Mouse (Mus musculus) ES-CJ7 (cell line): Measurements from ENCODE around the gene Spats2.
"Not testable (repeated sequence)": the region's sequence is repeated elsewhere in the genome, so short reads cannot be mapped to it uniquely, and the experiment has no call there.

Experiments
- DNase-seq: peaks from one replicate; pipeline ENCODE4 v3.0.0; 2011; ENCODE audit warnings: low read depth, low spot score

The Spats2 gene

DNA sequence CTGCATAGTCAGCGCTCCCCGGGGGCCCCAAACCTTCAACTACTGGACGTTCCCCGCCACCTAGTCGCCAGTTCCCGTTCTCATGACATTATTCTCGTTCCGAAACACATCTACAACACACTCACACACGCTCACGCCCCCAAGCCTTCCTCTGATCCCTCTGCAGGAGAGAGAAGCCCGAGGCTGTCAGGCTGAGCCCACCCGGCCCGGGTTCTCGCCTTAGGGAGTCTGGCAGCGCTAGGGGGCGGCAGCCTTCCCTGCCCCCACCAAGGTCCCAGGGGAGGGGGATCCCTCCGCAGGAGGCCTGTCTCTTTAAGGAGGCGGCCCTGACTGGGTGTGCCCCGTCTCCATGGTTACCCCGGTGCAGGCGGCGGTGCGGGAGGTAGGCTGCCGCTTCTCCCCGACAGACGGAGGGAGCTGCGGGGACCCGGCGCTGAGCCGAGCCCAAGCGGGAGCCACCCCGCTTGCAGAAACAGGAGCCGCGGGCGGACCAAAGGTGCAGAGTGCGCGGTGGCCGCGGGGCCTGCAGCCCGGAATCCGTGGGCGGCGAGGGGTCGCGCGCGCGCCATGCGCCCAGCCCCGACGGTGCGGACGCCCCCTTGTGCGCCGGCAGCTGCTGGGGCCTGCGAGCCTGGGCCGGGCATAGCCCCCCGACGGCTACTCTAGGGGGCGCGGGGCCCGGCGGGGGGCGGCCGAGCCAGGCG is 98.6 kb downstream of the Spats2 start, which contains the start of gene Kcnh3:
TSS of gene Kcnh3 (plus strand) at position 654 of the 704 bp plus-strand sequence.
- DNase-seq, result peak; percentile 70

DNA sequence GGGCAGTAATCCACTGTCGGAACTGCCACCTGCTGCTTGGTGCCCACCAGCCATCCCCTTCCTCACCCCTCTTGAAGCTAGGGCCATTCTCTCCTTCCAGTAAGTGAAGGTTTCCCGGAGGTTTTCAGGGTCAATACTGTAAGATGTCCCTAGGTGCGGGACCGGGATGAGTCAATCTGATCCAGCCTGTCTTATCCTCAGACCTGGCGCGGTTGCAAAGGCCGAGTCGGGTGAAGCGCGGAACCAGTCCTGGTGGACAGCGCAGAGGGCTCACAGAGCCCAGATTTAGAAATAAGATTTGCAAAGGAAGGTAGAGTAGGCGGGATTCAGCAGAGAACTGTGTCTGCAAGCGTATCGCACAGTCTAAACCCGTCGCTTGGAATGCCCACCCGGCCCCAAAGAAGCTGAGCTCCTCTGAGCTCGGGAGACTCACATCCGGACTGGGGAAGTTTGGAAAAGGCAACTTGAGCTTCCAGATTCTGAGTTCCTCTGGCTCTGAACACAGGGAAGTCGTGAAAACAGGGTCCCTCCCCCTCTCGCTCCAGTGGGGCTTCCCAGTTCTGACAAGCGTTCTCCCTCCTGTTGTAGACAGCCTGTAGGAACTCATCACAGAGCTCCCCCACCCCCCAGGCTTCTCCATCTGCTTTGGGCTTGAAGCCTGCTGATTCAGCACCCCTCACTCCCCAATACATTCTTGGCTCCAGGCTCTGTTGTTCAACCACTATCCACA is 99.5 kb downstream of the Spats2 start:
- DNase-seq, result peak; percentile 55

DNA sequence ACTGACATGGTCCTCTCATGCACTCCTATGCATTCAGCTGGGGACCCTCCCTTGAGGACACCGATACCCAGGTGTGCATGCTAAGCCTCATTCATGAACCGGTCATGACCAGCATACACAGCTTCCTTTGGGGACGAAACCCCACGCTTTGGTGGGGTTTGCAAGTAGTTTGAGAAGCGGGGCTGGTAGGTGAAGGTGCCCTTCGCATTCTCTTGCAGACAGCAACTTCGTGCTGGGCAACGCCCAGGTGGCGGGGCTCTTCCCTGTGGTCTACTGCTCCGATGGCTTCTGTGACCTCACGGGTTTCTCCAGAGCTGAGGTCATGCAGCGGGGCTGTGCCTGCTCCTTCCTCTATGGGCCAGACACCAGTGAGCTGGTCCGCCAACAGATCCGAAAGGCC is 100.4 kb downstream of the Spats2 start:
- peak; percentile 69 for DNase-seq

DNA sequence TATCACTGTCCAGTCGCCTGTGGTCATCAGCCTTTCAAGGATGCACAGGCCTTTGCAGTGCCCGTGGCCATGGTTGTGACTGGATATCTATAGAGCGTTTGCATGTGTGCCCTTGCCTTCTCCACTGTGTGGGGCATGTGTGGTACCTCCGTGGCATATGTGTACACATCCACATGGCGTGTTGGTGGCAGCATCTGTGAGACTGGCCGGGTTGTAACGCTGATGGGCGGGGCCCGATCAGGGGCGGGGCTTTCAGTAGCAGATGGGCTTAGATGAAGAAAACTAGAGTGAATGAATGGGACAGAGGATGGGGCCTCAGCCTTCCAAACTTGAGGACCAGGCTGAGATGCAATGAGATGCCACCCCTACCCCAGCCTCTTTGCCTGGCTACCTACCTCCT is 106.3 kb downstream of the Spats2 start:
- no peak for DNase-seq

DNA sequence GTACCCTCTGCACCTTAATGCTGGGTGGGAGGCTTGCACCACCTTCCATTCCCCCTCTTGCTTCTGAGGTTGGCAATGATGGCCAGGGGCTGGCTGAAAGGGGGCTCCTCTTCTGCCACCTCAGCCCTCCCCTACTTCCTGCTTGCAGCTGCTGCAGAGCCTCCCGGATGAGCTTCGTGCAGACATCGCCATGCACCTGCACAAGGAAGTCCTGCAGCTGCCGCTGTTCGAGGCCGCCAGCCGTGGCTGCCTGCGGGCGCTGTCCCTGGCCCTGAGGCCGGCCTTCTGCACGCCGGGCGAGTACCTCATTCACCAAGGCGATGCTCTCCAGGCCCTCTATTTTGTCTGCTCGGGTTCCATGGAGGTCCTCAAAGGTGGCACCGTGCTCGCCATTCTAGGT is 108.0 kb downstream of the Spats2 start:
- DNase-seq, result no peak

DNA sequence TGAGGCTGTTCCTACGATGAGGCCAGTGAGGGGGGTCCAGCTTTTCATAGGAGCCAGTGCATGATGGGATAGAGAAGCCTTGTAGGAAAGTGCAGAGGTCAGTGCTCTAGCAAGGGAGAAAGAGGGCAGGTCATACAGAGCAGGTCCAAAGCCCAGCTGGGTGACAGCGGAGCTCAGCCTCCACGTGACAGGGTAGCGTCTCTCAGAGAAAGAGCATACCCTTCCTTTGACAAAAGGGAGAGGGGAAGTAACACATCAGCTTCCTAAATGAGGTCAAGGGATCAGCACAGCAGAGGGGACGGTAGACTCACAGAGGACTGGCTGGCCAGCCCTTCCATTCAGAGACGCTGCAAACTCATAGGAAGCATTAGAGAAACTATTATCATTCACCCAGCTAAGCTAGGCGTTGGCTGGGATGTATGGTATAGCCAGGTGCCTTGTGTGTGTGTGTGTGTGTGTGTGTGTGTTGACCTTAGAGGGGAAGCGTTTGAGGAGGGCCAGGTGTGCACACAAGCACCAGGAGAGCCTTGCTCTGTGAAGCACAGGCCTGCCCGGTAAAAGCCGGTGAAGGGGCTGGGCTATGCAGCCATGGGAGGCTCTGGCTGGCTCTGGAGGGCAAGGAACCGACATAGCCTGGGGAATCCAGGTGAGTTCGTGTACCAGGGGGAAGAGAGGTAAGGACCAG is 108.8 kb downstream of the Spats2 start:
- no peak for DNase-seq

DNA sequence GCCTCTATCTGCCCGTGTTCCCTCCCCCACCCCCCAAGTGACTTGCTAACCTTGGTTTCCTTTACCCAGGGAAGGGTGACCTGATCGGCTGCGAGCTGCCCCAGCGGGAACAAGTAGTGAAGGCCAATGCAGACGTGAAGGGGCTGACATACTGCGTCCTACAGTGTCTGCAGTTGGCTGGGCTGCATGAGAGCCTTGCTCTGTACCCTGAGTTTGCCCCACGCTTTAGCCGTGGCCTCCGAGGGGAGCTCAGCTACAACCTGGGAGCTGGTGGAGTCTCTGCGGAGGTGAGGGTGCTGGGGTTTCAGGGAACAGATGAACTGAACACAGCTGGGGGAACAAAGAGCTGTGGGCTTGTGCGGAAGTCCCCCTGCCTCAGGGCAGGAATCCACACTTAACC is 112.3 kb downstream of the Spats2 start:
- DNase-seq, result no peak

DNA sequence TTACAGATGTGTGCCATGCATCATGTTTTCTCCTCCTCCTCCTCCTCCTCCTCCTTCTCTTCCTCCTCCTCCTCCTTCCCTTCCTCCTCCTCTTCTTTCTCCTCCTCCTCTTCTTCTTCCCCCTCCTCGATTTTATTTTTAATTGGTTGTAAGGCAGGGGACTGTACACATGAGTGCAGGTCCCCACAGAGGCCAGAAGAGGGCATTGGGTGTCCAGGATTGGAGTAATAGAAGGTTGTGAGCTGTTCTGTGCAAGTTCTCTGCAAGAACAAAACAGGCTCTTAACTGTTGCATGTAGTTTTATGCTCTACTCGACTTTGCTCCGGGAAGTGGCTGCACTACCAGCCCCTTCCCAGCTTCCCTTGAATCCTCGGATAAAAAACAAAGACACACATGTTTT is 114.4 kb downstream of the Spats2 start:
- peak; percentile 63 for DNase-seq

DNA sequence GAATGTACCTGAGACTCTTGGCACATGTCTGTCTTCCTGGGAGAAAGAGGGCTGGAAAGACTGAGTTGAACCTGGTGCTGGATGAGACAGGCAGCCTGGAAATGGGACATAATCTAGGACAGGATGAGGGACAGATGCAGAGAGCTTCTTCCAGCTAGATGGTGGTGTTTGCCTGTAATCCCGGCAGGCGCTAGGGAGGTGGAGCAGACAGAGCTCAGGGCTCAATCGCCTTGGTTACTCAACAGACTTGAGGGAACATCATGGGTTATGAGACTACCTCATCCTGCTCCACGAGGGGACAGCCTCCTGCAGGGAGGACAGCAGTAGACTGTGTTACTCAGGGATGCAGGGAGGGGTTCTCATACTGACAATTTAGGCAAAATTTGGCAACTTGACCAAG is 115.5 kb downstream of the Spats2 start:
- DNase-seq, result no peak

DNA sequence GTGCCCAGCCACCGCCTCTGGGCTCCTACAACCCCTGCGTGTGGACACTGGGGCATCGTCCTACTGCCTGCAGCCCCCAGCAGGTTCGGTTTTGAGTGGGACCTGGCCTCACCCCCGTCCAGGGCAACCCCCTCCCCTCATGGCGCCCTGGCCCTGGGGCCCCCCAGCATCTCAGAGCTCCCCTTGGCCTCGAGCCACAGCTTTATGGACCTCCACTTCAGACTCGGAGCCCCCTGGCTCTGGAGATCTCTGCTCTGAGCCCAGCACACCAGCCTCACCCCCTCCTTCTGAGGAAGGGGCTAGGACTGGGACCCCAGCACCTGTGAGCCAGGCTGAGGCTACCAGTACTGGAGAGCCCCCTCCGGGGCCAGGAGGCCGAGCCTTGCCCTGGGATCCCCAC is 116.3 kb downstream of the Spats2 start:
- no peak for DNase-seq

DNA sequence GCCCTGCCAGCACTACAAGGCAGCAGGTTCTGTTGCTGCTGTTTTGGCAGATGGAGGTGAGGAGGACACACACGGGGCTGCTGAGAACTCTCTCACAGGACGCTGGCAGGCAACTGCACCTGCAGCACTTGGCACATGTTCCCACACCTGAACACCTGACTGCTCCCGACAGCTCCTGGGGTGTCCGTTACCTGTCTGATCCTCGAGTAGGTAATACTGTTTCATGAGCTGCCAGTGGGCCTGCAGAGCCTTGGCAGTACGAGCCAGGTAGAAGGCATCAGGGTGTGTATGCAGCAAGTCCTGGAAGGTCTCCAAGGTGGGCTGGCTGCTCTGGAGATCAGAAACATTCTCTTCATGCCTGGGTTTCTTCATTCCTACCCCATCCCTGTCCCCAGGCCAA is 121.0 kb downstream of the Spats2 start:
- DNase-seq, result not testable (repeated sequence)

DNA sequence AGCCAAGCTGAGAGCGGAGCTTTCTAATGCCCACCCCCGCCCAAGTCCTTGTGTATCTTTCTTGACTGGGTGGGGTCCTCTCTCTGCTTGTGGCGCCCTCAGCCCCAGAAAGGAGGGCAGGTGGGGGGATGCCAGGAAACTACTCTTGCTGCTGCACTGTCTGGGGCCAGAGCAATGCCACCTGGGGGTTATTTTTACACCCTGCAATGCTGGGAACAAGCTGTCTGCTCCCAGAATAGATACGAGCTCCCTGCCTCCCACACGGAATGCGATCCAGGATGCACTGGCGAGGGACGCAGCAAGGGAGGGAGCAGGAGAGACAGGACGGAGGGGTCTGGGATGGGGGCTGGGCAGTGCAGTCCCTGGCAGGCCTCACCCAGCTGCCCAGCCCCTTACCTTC is 123.3 kb downstream of the Spats2 start:
- peak; percentile 40 for DNase-seq

DNA sequence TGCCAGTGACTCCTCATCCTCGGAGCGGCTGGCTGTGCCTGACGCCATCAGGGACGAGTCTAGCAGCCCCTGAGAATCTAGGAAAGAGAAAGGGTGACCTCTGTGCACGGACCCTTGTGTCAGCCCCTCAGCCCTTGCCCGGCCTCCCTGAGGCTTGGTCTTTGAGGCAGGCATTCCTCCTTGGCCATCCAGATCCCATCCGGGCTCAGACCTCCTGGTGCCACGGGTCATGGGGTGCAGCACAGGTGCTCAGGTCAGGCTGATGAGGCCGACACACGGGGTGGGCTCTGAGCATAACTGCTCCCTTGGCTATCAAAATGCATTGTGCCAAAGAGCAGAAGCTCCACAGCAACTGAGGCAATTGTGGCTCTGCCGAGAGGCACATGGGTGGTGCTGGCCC is 124.2 kb downstream of the Spats2 start:
- DNase-seq, result no peak

DNA sequence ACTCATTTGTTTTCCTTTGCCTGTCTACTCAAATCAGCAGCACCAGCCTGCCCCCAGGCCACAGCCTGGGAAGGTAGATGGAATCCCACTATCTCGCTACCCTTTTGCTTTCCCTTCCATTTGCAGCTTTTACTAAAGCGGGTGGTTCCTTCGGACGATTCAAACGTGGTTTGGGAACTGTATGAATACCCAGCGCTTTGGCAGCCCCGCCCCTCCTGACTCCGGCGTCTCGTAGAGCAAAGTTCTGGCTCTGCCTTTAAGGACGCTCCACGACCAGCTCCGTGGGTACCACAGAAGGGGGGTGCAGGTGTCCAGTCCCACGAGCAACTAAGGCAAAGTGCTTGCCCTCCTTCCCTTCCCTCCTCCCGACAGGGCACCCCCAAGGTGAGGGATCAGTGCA is 125.4 kb downstream of the Spats2 start:
- not testable (repeated sequence) for DNase-seq

DNA sequence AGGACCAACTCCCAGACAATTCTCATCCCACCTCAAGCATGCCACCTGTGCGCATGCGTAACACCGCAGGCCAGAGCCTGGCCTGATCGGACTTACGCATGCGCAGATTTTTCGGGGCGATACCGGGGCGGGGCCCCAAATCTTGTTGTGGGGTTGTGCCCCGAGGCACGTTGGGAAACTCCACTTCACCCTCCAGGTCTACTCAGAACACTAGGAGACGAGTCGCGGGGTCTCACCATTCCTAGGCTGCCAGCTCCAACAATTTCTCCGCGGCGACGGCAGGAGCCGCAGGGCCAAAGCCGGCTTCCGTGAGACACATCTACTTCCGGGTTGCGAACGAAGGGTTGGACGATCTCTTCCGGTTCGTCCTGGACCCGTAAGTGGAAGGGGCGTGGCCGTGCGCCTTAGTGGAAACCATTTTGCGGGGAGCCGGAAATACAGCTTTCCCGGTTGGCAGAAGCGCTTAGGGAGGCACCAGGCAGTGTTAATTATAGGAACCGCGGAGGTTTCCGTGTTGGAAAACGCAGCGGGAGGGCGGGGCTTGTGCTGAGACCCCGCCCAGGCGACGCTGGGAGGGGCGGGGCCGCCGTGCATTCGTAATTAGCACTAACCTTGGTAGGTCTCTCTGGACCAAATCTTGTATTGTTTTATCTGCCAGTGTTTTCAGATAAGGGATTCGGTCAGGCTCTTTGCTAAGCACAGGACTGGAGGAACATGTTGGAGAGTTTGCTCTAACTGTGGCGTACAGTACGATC is 126.1 kb downstream of the Spats2 start, which contains the start of gene Mcrs1:
TSS of gene Mcrs1 (minus strand) at position 336 of the 755 bp plus-strand sequence.
- peak; percentile 99 for DNase-seq

DNA sequence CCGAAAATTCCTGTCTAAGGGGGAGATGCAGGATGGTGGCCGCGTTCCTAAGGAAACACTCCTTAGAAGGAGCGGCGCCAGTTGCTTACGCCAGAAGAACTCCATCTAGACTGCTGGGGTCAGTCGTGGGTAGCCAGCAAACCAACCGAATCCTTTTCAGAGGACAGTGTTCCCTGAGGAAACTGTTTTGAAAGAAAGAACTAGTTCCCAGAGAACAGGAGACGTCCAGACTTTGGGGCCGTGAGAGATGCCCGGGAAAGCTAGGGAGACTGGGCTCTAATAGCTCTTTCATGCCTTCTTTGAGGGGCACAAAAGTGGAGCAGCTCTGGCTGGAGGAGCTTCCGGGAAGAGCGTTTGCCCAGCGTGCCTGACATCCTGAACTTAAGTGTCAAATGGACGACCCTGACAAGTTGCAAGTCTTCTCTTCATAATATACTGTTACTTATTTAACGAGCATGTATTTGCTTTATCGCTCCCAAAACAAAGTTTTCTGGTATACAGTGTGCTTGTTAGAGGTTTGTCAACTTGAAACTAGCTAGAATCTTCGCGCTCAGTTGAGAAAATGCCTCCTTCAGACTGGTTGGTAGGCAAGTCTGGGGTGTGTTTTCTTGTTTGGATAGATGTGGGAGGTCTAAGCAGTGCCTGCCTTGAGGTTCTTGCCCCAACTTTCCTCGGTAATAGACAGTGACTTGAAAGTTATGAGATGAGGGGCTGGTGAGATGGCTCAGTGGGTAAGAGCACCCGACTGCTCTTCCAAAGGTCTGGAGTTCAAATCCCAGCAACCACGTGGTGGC is 126.9 kb downstream of the Spats2 start:
- no peak for DNase-seq

DNA sequence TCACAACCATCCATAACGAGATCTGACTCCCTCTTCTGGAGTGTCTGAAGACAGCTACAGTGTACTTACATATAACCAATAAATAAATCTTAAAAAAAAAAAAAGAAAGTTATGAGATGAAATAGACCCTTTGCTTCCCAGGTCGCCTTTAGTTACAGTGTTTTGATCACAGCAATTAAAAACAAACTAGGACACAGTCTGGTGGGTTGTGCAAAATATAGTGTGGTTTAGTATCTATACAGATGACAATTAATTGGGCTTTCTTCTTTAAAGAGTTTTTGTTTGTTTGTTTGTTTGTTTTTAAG is 127.4 kb downstream of the Spats2 start:
- not testable (repeated sequence) for DNase-seq

DNA sequence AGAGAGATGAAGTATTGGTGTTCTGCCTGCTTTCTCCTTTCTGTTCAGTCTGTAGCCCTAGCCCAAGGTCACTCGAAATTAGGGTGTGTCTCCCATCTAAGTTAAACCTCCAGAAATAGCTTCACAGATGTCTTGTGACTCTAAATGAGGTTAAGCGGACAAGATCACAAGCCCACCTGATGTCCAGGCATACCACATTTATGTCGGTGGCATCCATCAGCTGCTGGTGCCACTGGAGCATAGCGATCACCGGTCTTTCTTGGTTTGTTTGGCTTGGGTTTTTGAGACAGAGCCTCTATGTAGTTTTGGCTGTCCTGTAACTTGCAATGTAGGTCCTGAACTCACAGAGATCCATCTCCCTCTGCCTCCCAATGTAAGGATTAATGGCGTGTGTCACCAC is 128.1 kb downstream of the Spats2 start:
- no peak for DNase-seq

DNA sequence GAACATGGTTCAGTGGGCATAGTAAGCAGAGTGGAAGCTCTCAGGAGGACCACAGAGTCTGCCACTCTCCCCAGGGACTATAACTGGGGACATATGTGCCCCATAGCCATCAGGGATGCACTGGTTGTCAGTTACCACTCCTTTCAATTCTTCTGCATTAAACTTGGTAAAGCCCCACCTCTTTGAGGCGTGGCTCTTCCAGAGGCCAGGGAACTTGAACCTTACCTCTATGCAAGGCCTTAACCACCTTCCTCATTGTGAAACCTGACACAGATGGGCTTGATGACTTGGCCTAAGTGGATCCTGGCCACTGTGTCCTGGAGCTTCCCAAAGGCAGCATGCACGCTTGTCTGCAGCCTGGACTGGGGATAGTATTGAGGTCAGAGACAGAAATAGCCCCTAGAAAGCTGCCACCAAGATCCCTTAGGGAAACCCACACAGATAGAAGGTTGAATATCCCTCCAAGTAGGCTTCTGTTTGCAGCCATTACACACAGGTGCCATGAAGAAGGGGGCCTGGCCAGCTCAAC is 128.8 kb downstream of the Spats2 start:
- DNase-seq, result peak; percentile 50

DNA sequence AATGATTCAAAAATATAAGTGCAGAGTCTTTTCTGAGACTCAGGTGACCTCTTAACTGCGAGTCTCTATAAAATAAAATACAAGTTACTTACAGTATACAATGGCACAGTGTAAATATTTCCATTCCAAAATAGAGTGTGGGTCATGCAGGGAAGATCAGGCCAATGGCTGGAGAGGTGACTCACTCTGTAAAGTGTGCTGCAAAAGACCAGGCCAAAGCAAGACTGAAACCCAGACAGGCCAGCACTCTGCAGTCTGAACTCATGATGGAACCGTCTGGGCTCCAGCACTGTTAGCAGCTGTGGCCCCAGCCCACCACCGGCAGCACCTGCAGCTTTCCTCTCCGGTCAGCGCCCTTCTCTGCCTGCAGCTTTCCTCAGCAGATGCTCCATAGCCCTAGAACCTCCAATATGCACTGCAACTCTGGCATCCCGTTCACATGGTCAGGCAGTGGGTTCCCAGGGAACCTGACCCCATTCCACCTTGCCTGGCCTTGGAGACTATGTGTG is 129.6 kb downstream of the Spats2 start:
- no peak for DNase-seq
